ENCODE assay signal across 14 mouse cellular contexts in genomic region chr11:65040556-65040955, GRCm38 (mm10).
"Had no signal": no experiment of that assay in that cellular context is flagged by ENCODE, and none has a peak within 500 bp of the region (broad histone marks: within the 10 kb centered on the region; RNA-seq: fewer than 3 reads in every experiment).

No protein-coding gene starts in this region.

- H3K9me3 ChIP-seq: kidney, embryonic 15.5 days; limb, embryonic 15.5 days; liver, embryonic 12.5 days; megakaryocyte, embryonic 14.5 days; midbrain, embryonic 13.5 days; neural tube, embryonic 13.5 days had no signal

- H3K9ac ChIP-seq: kidney, embryonic 15.5 days; limb, embryonic 15.5 days; liver, embryonic 12.5 days; midbrain, embryonic 13.5 days; neural tube, embryonic 13.5 days had no signal

- H3K4me1 ChIP-seq: liver, embryonic 12.5 days; megakaryocyte, embryonic 14.5 days had no signal

- ATAC-seq: liver, embryonic 12.5 days had no signal

- H3K4me3 ChIP-seq: kidney, embryonic 15.5 days; limb, embryonic 15.5 days; liver, embryonic 12.5 days; megakaryocyte, embryonic 14.5 days; midbrain, embryonic 13.5 days; neural tube, embryonic 13.5 days had no signal

- H3K27me3 ChIP-seq: kidney, embryonic 15.5 days; limb, embryonic 15.5 days; liver, embryonic 12.5 days; midbrain, embryonic 13.5 days; neural tube, embryonic 13.5 days had no signal

- H3K27ac ChIP-seq: kidney, embryonic 15.5 days; limb, embryonic 15.5 days; liver, embryonic 12.5 days; midbrain, embryonic 13.5 days; neural tube, embryonic 13.5 days had no signal

- DNase-seq: kidney, adult 2 months; kidney, postnatal 14 days; lung, postnatal 36 days; retina, postnatal 1 day; right cerebral cortex, postnatal 4 days; spleen, adult 18-20 months; thymus, adult 2 months; thymus, postnatal 25 days had no signal

- H3K4me2 ChIP-seq: kidney, embryonic 15.5 days; limb, embryonic 15.5 days; liver, embryonic 12.5 days; midbrain, embryonic 13.5 days; neural tube, embryonic 13.5 days had no signal

- H3K36me3 ChIP-seq: kidney, embryonic 15.5 days; limb, embryonic 15.5 days; liver, embryonic 12.5 days; midbrain, embryonic 13.5 days had no signal
